In the genomic region with DNA sequence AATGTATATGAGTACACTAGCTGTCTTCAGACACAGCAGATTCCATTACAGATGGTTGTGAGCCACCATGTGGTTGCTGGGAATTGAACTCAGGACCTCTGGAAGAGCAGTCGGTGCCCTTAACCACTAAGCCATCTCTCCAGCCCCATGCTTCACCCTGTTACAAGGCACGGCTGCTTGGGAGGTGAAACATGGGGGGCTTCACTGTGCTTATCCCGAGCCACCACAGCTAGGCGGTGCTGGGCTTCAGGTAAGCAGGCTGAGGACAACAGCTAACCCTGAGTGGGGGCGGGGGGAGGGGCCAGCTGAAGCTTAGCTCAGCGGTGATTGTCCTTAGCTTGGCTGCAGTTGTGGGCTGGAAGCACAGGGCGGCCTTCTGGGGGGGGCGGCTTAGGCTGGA, we compare ENCODE assay signal across 26 mouse cellular contexts. TPM values are rescaled to one million over a fixed set of nuclear protein-coding genes. Genes with fewer than 3 reads are reported as not detected.
DNase-seq lines count a peak whose midpoint lies in the region; ATAC-seq lines count a peak whose summit lies in the region.
"Had no signal": no experiment of that assay in that cellular context is flagged by ENCODE, and none has a peak within 500 bp of the region (broad histone marks: within the 10 kb centered on the region; RNA-seq: fewer than 3 reads in every experiment).

No protein-coding gene starts in this region.

- no peaks in the 10 kb centered on the region for H3K27me3 ChIP-seq in limb, embryonic 12.5 days
- no peaks in the 10 kb centered on the region for H3K27me3 ChIP-seq in limb, embryonic 10.5 days (ENCODE audit: low read depth, poor library complexity, severe bottlenecking)
- no peaks in the 10 kb centered on the region for H3K27me3 ChIP-seq in stomach, embryonic 16.5 days (ENCODE audit: control insufficient read depth, insufficient read depth, low read length)
- H3K27me3 ChIP-seq: CH12.LX; embryonic facial prominence, embryonic 13.5 days; forebrain, embryonic 12.5 days; forebrain, embryonic 15.5 days; hindbrain, embryonic 12.5 days; hindbrain, embryonic 15.5 days; Patski had no signal

- H3K4me1 ChIP-seq in limb, embryonic 12.5 days (replicated peaks), result no peaks in the 10 kb centered on the region
- no peaks in the 10 kb centered on the region for H3K4me1 ChIP-seq in limb, embryonic 10.5 days
- H3K4me1 ChIP-seq in stomach, embryonic 16.5 days (ENCODE audit: control insufficient read depth, insufficient read depth, low read length), result no peaks in the 10 kb centered on the region
- H3K4me1 ChIP-seq: forebrain, embryonic 12.5 days; forebrain, embryonic 15.5 days; hindbrain, embryonic 15.5 days had no signal

- no peak overlapping the region for H3K9ac ChIP-seq in limb, embryonic 12.5 days (replicated peaks)
- no peak overlapping the region for H3K9ac ChIP-seq in stomach, embryonic 16.5 days (ENCODE audit: low read length)
- H3K9ac ChIP-seq: embryonic facial prominence, embryonic 13.5 days; forebrain, embryonic 12.5 days; forebrain, embryonic 15.5 days; hindbrain, embryonic 12.5 days; hindbrain, embryonic 15.5 days had no signal

- H3K4me2 ChIP-seq in limb, embryonic 12.5 days, result no peak overlapping the region
- H3K4me2 ChIP-seq in stomach, embryonic 16.5 days (ENCODE audit: low read depth, low read length), result no peak overlapping the region
- H3K4me2 ChIP-seq: embryonic facial prominence, embryonic 13.5 days; forebrain, embryonic 12.5 days; forebrain, embryonic 15.5 days; heart, embryonic 11.5 days; hindbrain, embryonic 12.5 days; hindbrain, embryonic 15.5 days had no signal

- 75% methylated on average over 8 of the region's 8 CpGs for WGBS in limb, embryonic 12.5 days
- 70% methylated on average over 8 of the region's 8 CpGs for WGBS in limb, embryonic 10.5 days
- WGBS in stomach, embryonic 16.5 days, result 75% methylated on average over 8 of the region's 8 CpGs

- no peak overlapping the region for H3K4me3 ChIP-seq in limb, embryonic 12.5 days (replicated peaks)
- H3K4me3 ChIP-seq in limb, embryonic 10.5 days, result no peak overlapping the region
- no peak overlapping the region for H3K4me3 ChIP-seq in stomach, embryonic 16.5 days (replicated peaks; ENCODE audit: low read length)
- H3K4me3 ChIP-seq: embryonic facial prominence, embryonic 10.5 days; embryonic facial prominence, embryonic 13.5 days; erythroblast, embryonic 14.5 days; forebrain, embryonic 12.5 days; forebrain, embryonic 15.5 days; heart, adult 2 months; hindbrain, embryonic 12.5 days; hindbrain, embryonic 15.5 days had no signal

- ATAC-seq in limb, embryonic 12.5 days (ENCODE audit: insufficient number of reproducible peaks, insufficient read depth, low FRiP score, low TSS enrichment, low read depth), result peak; percentile 47; the same call in 1 of the 2 replicates
- ATAC-seq in stomach, embryonic 16.5 days (ENCODE audit: insufficient read depth, low FRiP score), result 0 out of 2 replicates have a peak, but pooled peaks have one; percentile 10
- ATAC-seq: forebrain, embryonic 15.5 days; Patski had no signal

- 0 out of 2 replicates have a peak, but pooled peaks cover 3% of the 10 kb centered on the region for H3K9me3 ChIP-seq in limb, embryonic 12.5 days
- no peaks in the 10 kb centered on the region for H3K9me3 ChIP-seq in limb, embryonic 10.5 days (replicated peaks)
- no peaks in the 10 kb centered on the region for H3K9me3 ChIP-seq in stomach, embryonic 16.5 days (replicated peaks; ENCODE audit: control insufficient read depth, low read length)
- H3K9me3 ChIP-seq: forebrain, embryonic 12.5 days; forebrain, embryonic 15.5 days; hindbrain, embryonic 12.5 days; hindbrain, embryonic 15.5 days had no signal

- peaks cover 35% of the 10 kb centered on the region for H3K36me3 ChIP-seq in limb, embryonic 12.5 days
- H3K36me3 ChIP-seq in limb, embryonic 10.5 days, result peaks cover 67% of the 10 kb centered on the region
- 0 out of 2 replicates have a peak, but pooled peaks cover 3% of the 10 kb centered on the region for H3K36me3 ChIP-seq in stomach, embryonic 16.5 days (ENCODE audit: control insufficient read depth, insufficient read depth, low read length)
- H3K36me3 ChIP-seq: hindbrain, embryonic 15.5 days had no signal

- no peak for DNase-seq in limb, embryonic 10.5 days (ENCODE audit: low spot score)
- peak; percentile 24 for DNase-seq in ES-CJ7 (ENCODE audit: low read depth, low spot score)
- no peak for DNase-seq in right cerebral cortex, adult 2 months (ENCODE audit: low spot score in 2 of 2)
- no peak for DNase-seq in urinary bladder, postnatal 4 days (ENCODE audit: low spot score in 2 of 2)
- DNase-seq: adrenal gland, adult 2 months; adrenal gland, postnatal 14 days; B cell, adult 2 months; cerebellum, adult 11 months; cerebellum, adult 2 months; cerebellum, adult 9-11 months; cerebellum, postnatal 36 days; embryo, embryonic 11 days; gastrocnemius, postnatal 25 days; heart, adult 2 months had no signal

- H3K27ac ChIP-seq in limb, embryonic 12.5 days, result no peak overlapping the region
- no peak overlapping the region for H3K27ac ChIP-seq in limb, embryonic 10.5 days
- H3K27ac ChIP-seq in stomach, embryonic 16.5 days (ENCODE audit: low read length), result no peak overlapping the region
- H3K27ac ChIP-seq: embryonic facial prominence, embryonic 10.5 days; embryonic facial prominence, embryonic 13.5 days; forebrain, embryonic 12.5 days; forebrain, embryonic 15.5 days; heart, adult 2 months; hindbrain, embryonic 12.5 days; hindbrain, embryonic 15.5 days had no signal

RNA-seq across cellular contexts. Expression of a gene that starts 6.7 kb away (rescaled TPM):
- 23.9 and 24.9 TPM in 2 replicates for polyA plus RNA-seq in limb, embryonic 12.5 days (2016; fragmentation: Nextera tagmentation; extraction: Ambion mirVana)
- 19.6 and 23.3 TPM in 2 replicates for polyA plus RNA-seq in limb, embryonic 10.5 days (2016; fragmentation: Nextera tagmentation; extraction: Ambion mirVana)
- 10.6 and 10.9 TPM in 2 replicates for polyA plus RNA-seq in stomach, embryonic 16.5 days (2015; fragmentation: Nextera tagmentation; extraction: Ambion mirVana)

RNA-seq across cellular contexts. Expression of a gene that starts 10.1 kb away (rescaled TPM):
- 17.7 and 19.1 TPM in 2 replicates for polyA plus RNA-seq in limb, embryonic 12.5 days (2016; fragmentation: Nextera tagmentation; extraction: Ambion mirVana)
- polyA plus RNA-seq in limb, embryonic 10.5 days (2016; fragmentation: Nextera tagmentation; extraction: Ambion mirVana), result 20.9 and 22.2 TPM in 2 replicates
- polyA plus RNA-seq in stomach, embryonic 16.5 days (2015; fragmentation: Nextera tagmentation; extraction: Ambion mirVana), result 22.5 and 23.9 TPM in 2 replicates
